Mouse (Mus musculus): ENCODE measurements around the gene Csrnp1. TPM values are rescaled to one million over a fixed set of nuclear protein-coding genes. Genes with fewer than 3 reads are reported as not detected.
A peak's percentile ranks its signal among the peaks of the same experiment; 100 is the strongest.

Csrnp1 gene
- polyA plus RNA-seq, 1 experiment = 0.23 TPM

- no peak for TF ChIP-seq GATA1 (IDR thresholded peaks at IDR 0.05; ENCODE audit: low read length)
- no peak for TF ChIP-seq TAL1 (IDR thresholded peaks at IDR 0.05; ENCODE audit: low read length)
- Histone ChIP-seq H3K4me3 (replicated peaks) (no peak overlapping the region), H3K9me3 (ENCODE audit: control insufficient read depth, low read length) (no peaks in the 10 kb centered on the region), H3K36me3 (ENCODE audit: control insufficient read depth) (no peaks in the 10 kb centered on the region), H3K4me1 (ENCODE audit: control insufficient read depth) (peaks cover 3% of the 10 kb centered on the region), H3K27me3 (ENCODE audit: control insufficient read depth) (peaks cover 4% of the 10 kb centered on the region)
Observed at GRCm38 (mm10) chr9:119994207-119994606, 9.7 kb upstream of the Csrnp1 start.

- TF ChIP-seq GATA1 (IDR thresholded peaks at IDR 0.05; ENCODE audit: low read length) (no peak), TAL1 (IDR thresholded peaks at IDR 0.05; ENCODE audit: low read length) (no peak)
- Histone ChIP-seq H3K4me1 (ENCODE audit: control insufficient read depth) (peaks cover 3% of the 10 kb centered on the region), H3K9me3 (ENCODE audit: control insufficient read depth, low read length) (no peaks in the 10 kb centered on the region), H3K36me3 (ENCODE audit: control insufficient read depth) (no peaks in the 10 kb centered on the region), H3K27me3 (ENCODE audit: control insufficient read depth) (peaks cover 4% of the 10 kb centered on the region), H3K4me3 (replicated peaks) (no peak overlapping the region)
Observed at GRCm38 (mm10) chr9:119993092-119993844, 8.8 kb upstream of the Csrnp1 start.

- Histone ChIP-seq H3K27me3 (ENCODE audit: control insufficient read depth) (peaks cover 4% of the 10 kb centered on the region), H3K9me3 (ENCODE audit: control insufficient read depth, low read length) (no peaks in the 10 kb centered on the region), H3K4me1 (ENCODE audit: control insufficient read depth) (peaks cover 3% of the 10 kb centered on the region), H3K4me3 (replicated peaks) (no peak overlapping the region), H3K36me3 (ENCODE audit: control insufficient read depth) (no peaks in the 10 kb centered on the region)
- TF ChIP-seq GATA1 (IDR thresholded peaks at IDR 0.05; ENCODE audit: low read length) (no peak), TAL1 (IDR thresholded peaks at IDR 0.05; ENCODE audit: low read length) (no peak)
Observed at GRCm38 (mm10) chr9:119991310-119991709, 6.9 kb upstream of the Csrnp1 start.

- H3K27me3 ChIP-seq (ENCODE audit: control insufficient read depth) = peaks cover 26% of the 10 kb centered on the region
- H3K36me3 ChIP-seq (ENCODE audit: control insufficient read depth) = no peaks in the 10 kb centered on the region
- H3K9me3 ChIP-seq (ENCODE audit: control insufficient read depth, low read length) = no peaks in the 10 kb centered on the region
- TF ChIP-seq GATA1 (IDR thresholded peaks at IDR 0.05; ENCODE audit: low read length) (no peak), TAL1 (IDR thresholded peaks at IDR 0.05; ENCODE audit: low read length) (no peak)
- H3K4me1 ChIP-seq (ENCODE audit: control insufficient read depth) = peaks cover 12% of the 10 kb centered on the region
- H3K4me3 ChIP-seq (replicated peaks) = no peak overlapping the region
Observed at GRCm38 (mm10) chr9:119988304-119988703, 3.8 kb upstream of the Csrnp1 start.

DNA sequence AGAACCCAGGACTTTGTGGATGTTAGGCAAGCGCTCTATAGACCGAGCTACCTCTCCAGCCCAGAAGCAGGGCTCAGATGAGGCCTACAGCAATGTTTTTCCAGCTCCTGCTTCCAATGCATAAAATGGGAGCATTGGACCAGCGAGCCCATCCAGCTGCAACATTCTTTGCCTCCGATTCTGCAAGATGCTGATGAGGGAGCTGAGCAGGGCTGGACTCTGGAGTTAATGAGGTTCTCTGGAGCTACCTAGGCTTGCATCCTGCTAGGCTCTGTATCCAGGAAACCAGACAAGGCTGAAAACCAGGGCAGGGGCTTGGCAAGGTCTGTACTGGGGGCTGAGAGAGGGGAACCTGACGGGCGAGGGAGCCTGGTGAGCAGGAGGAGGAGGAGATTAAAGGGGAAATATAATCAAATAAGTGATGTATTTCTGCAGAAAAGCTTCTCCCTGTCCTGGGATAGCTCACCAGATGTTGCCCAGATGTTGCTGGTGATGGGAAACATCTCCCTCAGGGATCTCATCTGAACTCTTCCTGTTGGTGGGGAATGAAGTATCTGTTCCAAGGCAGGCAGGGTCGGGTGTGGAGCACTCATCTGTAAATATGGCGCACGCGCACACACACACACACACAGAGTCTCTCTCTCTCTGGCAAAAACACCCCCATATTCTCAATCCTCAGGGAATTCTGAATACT is 1.6 kb upstream of the Csrnp1 start:
- Histone ChIP-seq H3K9me3 (ENCODE audit: control insufficient read depth, low read length) (no peaks in the 10 kb centered on the region), H3K36me3 (ENCODE audit: control insufficient read depth) (no peaks in the 10 kb centered on the region), H3K27me3 (ENCODE audit: control insufficient read depth) (peaks cover 45% of the 10 kb centered on the region), H3K4me1 (ENCODE audit: control insufficient read depth) (peaks cover 34% of the 10 kb centered on the region), H3K4me3 (replicated peaks) (no peak overlapping the region)
- TF ChIP-seq TAL1 (IDR thresholded peaks at IDR 0.05; ENCODE audit: low read length) (no peak), GATA1 (IDR thresholded peaks at IDR 0.05; ENCODE audit: low read length) (no peak)

GRCm38 (mm10) chr9:119983585-119984535 is 598 bp downstream of the Csrnp1 start:
- peaks cover 39% of the 10 kb centered on the region for H3K4me1 ChIP-seq (ENCODE audit: control insufficient read depth)
- H3K27me3 ChIP-seq (ENCODE audit: control insufficient read depth) = peaks cover 46% of the 10 kb centered on the region
- no peaks in the 10 kb centered on the region for H3K36me3 ChIP-seq (ENCODE audit: control insufficient read depth)
- H3K4me3 ChIP-seq (replicated peaks) = peak overlapping the region; percentile 63
- TF ChIP-seq TAL1 (IDR thresholded peaks at IDR 0.05; ENCODE audit: low read length) (no peak), GATA1 (IDR thresholded peaks at IDR 0.05; ENCODE audit: low read length) (no peak)
- no peaks in the 10 kb centered on the region for H3K9me3 ChIP-seq (ENCODE audit: control insufficient read depth, low read length)

DNA sequence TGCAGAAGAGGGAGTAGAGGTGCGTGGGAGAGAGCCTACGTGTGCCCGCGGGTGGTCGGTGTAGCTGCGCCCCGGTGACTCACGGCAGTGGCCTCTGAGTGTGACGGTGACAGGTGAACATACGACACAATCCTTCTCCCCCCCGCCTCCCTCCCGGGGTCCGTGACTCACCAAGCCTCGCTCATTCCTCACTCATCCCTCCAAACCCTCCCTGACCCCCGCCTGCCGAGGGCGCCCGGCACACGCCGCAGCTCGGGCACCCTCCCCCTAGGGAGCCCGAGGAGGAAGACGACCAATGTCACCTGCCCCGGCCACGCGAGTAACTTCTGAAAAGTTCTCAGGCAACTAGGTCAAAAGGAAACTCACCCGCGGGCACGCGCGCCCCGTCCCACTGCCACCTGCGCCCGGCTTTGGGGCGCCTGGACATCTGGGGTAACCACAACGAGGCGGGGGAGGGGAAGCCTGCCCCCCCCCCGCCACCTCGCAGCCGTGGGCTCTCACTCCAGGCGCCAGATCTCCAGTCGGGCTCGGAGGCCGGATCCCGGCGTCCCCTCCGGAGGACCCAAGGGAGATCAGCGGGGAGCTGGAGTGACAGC is 1.4 kb downstream of the Csrnp1 start:
- no peaks in the 10 kb centered on the region for H3K36me3 ChIP-seq (ENCODE audit: control insufficient read depth)
- TF ChIP-seq GATA1 (IDR thresholded peaks at IDR 0.05; ENCODE audit: low read length) = no peak
- no peak for TF ChIP-seq TAL1 (IDR thresholded peaks at IDR 0.05; ENCODE audit: low read length)
- H3K9me3 ChIP-seq (ENCODE audit: control insufficient read depth, low read length) = no peaks in the 10 kb centered on the region
- peaks cover 42% of the 10 kb centered on the region for H3K4me1 ChIP-seq (ENCODE audit: control insufficient read depth)
- H3K27me3 ChIP-seq (ENCODE audit: control insufficient read depth) = peaks cover 46% of the 10 kb centered on the region
- peak overlapping the region; percentile 63 for H3K4me3 ChIP-seq (replicated peaks)

DNA sequence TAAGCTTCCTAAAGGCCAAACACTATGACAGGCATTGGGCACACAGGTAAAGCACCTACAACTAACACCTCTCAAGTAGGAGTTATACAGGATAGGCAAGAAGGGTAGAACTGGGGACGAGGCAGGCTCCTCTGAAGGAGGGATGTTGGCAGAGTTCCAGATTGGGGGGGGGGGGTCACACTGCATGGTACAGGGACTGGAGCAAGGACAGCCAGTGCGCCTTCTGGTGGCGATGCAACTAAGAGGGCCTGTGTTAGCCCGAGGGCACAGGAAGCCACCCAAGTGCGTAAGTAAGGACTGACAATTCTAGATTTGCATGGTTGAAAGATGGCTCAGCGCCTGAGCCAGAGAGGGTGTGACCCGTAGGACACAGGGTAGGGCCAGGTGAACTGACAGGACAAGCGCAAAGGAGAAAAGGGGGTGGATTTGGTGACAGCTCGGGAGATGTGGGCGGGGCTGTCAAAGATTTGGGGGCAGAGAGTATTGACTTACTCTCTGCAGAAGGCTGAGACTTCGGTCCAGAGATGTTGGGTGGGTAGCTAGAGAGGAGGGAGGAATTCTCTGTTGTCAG is 2.1 kb downstream of the Csrnp1 start:
- Histone ChIP-seq H3K36me3 (ENCODE audit: control insufficient read depth) (no peaks in the 10 kb centered on the region), H3K4me1 (ENCODE audit: control insufficient read depth) (peaks cover 43% of the 10 kb centered on the region), H3K9me3 (ENCODE audit: control insufficient read depth, low read length) (no peaks in the 10 kb centered on the region), H3K4me3 (replicated peaks) (peak overlapping the region; percentile 63), H3K27me3 (ENCODE audit: control insufficient read depth) (peaks cover 46% of the 10 kb centered on the region)
- TF ChIP-seq GATA1 (IDR thresholded peaks at IDR 0.05; ENCODE audit: low read length) = no peak
- no peak for TF ChIP-seq TAL1 (IDR thresholded peaks at IDR 0.05; ENCODE audit: low read length)

Data from erythroblast, embryonic 14.5 days (primary cell).